Mouse (Mus musculus) C2C12 (cell line): Measurements from ENCODE around the gene Slc25a19.

Experiments
- CTCF ChIP-seq: IDR thresholded peaks from one replicate; pipeline ENCODE4 v1.5.1; 2011; ENCODE audit not compliant: control insufficient read depth, insufficient read depth, insufficient read length
- MAX ChIP-seq: IDR thresholded peaks from one replicate; pipeline ENCODE4 v1.6.1; 2011; ENCODE audit warnings: mild to moderate bottlenecking, control low read depth
- MYOD1 ChIP-seq: IDR thresholded peaks from one replicate; pipeline ENCODE4 v1.6.1; 2011; ENCODE audit warnings: low read depth; ENCODE audit not compliant: control insufficient read depth, insufficient read length
- MYOG ChIP-seq: IDR thresholded peaks from one replicate; pipeline ENCODE4 v1.6.1; 2011; ENCODE audit not compliant: control insufficient read depth, insufficient read length; ENCODE audit errors: extremely low read depth
- USF1 ChIP-seq: IDR thresholded peaks from one replicate; pipeline ENCODE4 v1.6.1; 2011; ENCODE audit warnings: low read depth, mild to moderate bottlenecking, control low read depth, moderate library complexity

GRCm38 (mm10) chr11:115603128-115603475 is 25.0 kb downstream of the Slc25a19 start:
- TF ChIP-seq MAX = no peak
- no peak for TF ChIP-seq CTCF
- TF ChIP-seq MYOD1 = no peak
- no peak for TF ChIP-seq USF1
- TF ChIP-seq MYOG = no peak
